Mouse (Mus musculus): Measurements from ENCODE around the gene Psmd5. TPM values are rescaled to one million over a fixed set of nuclear protein-coding genes. Genes with fewer than 3 reads are reported as not detected.
"Not testable (repeated sequence)": the region's sequence is repeated elsewhere in the genome, so short reads cannot be mapped to it uniquely, and the experiment has no call there.

The Psmd5 gene
- polyA plus RNA-seq, 1 experiment from 2014 or later: 104 TPM

DNA sequence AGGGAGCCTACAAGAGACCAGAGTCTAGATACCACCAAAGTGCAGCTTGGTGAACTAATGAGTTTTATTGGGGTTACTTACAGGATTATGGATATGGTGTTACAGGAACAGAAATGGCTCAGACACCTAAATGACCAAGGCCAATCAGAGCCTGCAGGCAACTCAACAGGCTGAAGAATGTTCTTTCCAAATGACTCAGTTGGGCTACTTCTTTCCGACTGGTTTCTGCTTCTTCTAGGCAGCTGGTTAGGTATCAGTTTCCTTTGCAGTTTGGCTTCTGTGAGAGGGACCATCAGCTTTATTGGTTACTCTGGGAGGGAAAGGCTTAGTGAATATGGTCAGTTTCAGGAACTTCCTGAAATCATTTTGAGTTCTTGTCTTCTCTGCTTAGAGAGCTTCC is 27.1 kb downstream of the Psmd5 start:
- Histone ChIP-seq H3K4me1 (replicated peaks) (no peaks in the 10 kb centered on the region), H3K4me3 (replicated peaks) (no peak overlapping the region), H3K9me3 (no peaks in the 10 kb centered on the region), H3K9ac (replicated peaks) (no peak overlapping the region), H3K36me3 (peaks cover 38% of the 10 kb centered on the region), H3K27ac (no peak overlapping the region), H3K4me2 (no peak overlapping the region), H3K27me3 (no peaks in the 10 kb centered on the region)
- WGBS: 81% methylated on average over 1 of the region's 1 CpGs
- no peak for ATAC-seq (ENCODE audit: insufficient number of reproducible peaks, insufficient read depth, low FRiP score, low TSS enrichment, low read depth)

GRCm38 (mm10) chr2:34843211-34843939 is 31.4 kb downstream of the Psmd5 start:
- Histone ChIP-seq H3K9ac (replicated peaks) (no peak overlapping the region), H3K4me2 (no peak overlapping the region), H3K9me3 (no peaks in the 10 kb centered on the region), H3K27ac (no peak overlapping the region), H3K27me3 (no peaks in the 10 kb centered on the region), H3K4me1 (replicated peaks) (no peaks in the 10 kb centered on the region), H3K4me3 (replicated peaks) (no peak overlapping the region), H3K36me3 (no peaks in the 10 kb centered on the region)
- WGBS: 81% methylated on average over 11 of the region's 11 CpGs
- no peak for ATAC-seq (ENCODE audit: insufficient number of reproducible peaks, insufficient read depth, low FRiP score, low TSS enrichment, low read depth)

GRCm38 (mm10) chr2:34841706-34842105 is 33.1 kb downstream of the Psmd5 start:
- H3K36me3 ChIP-seq: no peaks in the 10 kb centered on the region
- no peak for ATAC-seq (ENCODE audit: insufficient number of reproducible peaks, insufficient read depth, low FRiP score, low TSS enrichment, low read depth)
- H3K4me1 ChIP-seq (replicated peaks): no peaks in the 10 kb centered on the region
- H3K4me2 ChIP-seq: no peak overlapping the region
- 94% methylated on average over 8 of the region's 8 CpGs for WGBS
- no peak overlapping the region for H3K27ac ChIP-seq
- H3K9ac ChIP-seq (replicated peaks): no peak overlapping the region
- H3K4me3 ChIP-seq (replicated peaks): no peak overlapping the region
- H3K9me3 ChIP-seq: no peaks in the 10 kb centered on the region
- no peaks in the 10 kb centered on the region for H3K27me3 ChIP-seq

DNA sequence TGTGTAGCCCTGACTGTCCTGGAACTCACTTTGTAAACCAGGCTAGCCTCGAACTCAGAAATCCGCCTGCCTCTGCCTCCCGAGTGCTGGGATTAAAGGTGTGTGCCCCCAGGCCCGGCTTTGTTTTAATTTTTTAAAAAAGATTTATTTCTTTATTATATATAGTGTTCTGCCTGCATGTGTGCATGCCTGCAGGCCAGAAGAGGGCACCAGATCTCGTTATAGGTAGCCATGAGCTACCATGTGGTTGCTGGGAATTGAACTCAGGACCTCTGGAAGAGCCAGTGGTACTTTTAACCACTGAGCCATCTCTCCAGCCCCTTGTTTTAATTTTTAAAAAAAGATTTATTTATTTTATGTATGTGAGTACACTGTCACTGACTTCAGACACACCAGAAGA is 34.6 kb downstream of the Psmd5 start:
- not testable (repeated sequence) for H3K9me3 ChIP-seq; H3K4me1 ChIP-seq (replicated peaks); H3K9ac ChIP-seq (replicated peaks); H3K27ac ChIP-seq; ATAC-seq (ENCODE audit: insufficient number of reproducible peaks, insufficient read depth, low FRiP score, low TSS enrichment, low read depth); H3K4me2 ChIP-seq; H3K27me3 ChIP-seq; H3K4me3 ChIP-seq (replicated peaks); H3K36me3 ChIP-seq
- WGBS: 77% methylated on average over 5 of the region's 5 CpGs

- H3K4me3 ChIP-seq (replicated peaks): no peak overlapping the region
- H3K4me2 ChIP-seq: no peak overlapping the region
- no peaks in the 10 kb centered on the region for H3K9me3 ChIP-seq
- ATAC-seq (ENCODE audit: insufficient number of reproducible peaks, insufficient read depth, low FRiP score, low TSS enrichment, low read depth): no peak
- WGBS: 70% methylated on average over 3 of the region's 3 CpGs
- H3K27me3 ChIP-seq: no peaks in the 10 kb centered on the region
- no peak overlapping the region for H3K27ac ChIP-seq
- no peaks in the 10 kb centered on the region for H3K4me1 ChIP-seq (replicated peaks)
- no peak overlapping the region for H3K9ac ChIP-seq (replicated peaks)
- no peaks in the 10 kb centered on the region for H3K36me3 ChIP-seq
These were observed 39.1 kb downstream of the Psmd5 start for GRCm38 (mm10) chr2:34835669-34836068.

GRCm38 (mm10) chr2:34833624-34834023 is 41.1 kb downstream of the Psmd5 start:
- Histone ChIP-seq H3K4me3 (replicated peaks) (no peak overlapping the region), H3K36me3 (no peaks in the 10 kb centered on the region), H3K9ac (replicated peaks) (no peak overlapping the region), H3K27me3 (no peaks in the 10 kb centered on the region), H3K9me3 (no peaks in the 10 kb centered on the region), H3K4me2 (no peak overlapping the region), H3K27ac (no peak overlapping the region), H3K4me1 (replicated peaks) (no peaks in the 10 kb centered on the region)
- no peak for ATAC-seq (ENCODE audit: insufficient number of reproducible peaks, insufficient read depth, low FRiP score, low TSS enrichment, low read depth)
- WGBS: 85% methylated on average over 17 of the region's 17 CpGs

- not testable (repeated sequence) for H3K36me3 ChIP-seq; H3K9ac ChIP-seq (replicated peaks); ATAC-seq (ENCODE audit: insufficient number of reproducible peaks, insufficient read depth, low FRiP score, low TSS enrichment, low read depth); H3K27ac ChIP-seq; H3K27me3 ChIP-seq; H3K4me1 ChIP-seq (replicated peaks); H3K9me3 ChIP-seq; H3K4me2 ChIP-seq; H3K4me3 ChIP-seq (replicated peaks)
- 74% methylated on average over 11 of the region's 11 CpGs for WGBS
These were observed 41.9 kb downstream of the Psmd5 start, which contains the start of gene Gm34653 for GRCm38 (mm10) chr2:34832766-34833457. Gene Gm34653 (plus strand): TSS chr2:34833007.

- not testable (repeated sequence) for ATAC-seq (ENCODE audit: insufficient number of reproducible peaks, insufficient read depth, low FRiP score, low TSS enrichment, low read depth); H3K4me3 ChIP-seq (replicated peaks); H3K27me3 ChIP-seq; H3K9me3 ChIP-seq; H3K4me2 ChIP-seq; H3K9ac ChIP-seq (replicated peaks); H3K27ac ChIP-seq; H3K36me3 ChIP-seq; H3K4me1 ChIP-seq (replicated peaks)
- WGBS: 92% methylated on average over 17 of the region's 17 CpGs
These were observed 44.7 kb downstream of the Psmd5 start for GRCm38 (mm10) chr2:34830066-34830465.

DNA sequence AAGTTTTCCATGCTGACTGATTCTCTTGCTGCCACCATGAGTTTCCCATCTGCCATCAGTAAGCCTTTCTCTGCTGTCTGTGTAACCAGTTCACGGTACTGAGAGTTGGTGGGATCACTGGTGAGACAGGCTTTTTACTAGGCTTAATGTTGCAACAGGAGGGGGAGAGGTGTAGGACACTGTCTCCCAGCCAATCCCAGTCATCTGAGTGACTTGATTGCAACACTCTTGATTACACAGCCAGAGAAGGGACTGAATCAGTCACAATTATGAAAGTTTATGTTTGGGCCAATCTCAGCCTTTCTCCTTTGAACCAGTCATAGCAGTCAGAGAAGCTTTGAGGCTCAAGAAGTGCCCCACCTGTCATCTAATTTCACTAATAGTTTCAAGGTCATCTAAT is 46.7 kb downstream of the Psmd5 start:
- Histone ChIP-seq H3K27ac (no peak overlapping the region), H3K9ac (replicated peaks) (no peak overlapping the region), H3K27me3 (no peaks in the 10 kb centered on the region), H3K4me2 (no peak overlapping the region), H3K36me3 (no peaks in the 10 kb centered on the region; the same call in 1 of the 2 replicates), H3K9me3 (no peaks in the 10 kb centered on the region), H3K4me3 (replicated peaks) (no peak overlapping the region), H3K4me1 (replicated peaks) (peaks cover 19% of the 10 kb centered on the region)
- ATAC-seq (ENCODE audit: insufficient number of reproducible peaks, insufficient read depth, low FRiP score, low TSS enrichment, low read depth): no peak
- WGBS: 87% methylated on average over 1 of the region's 1 CpGs

- Histone ChIP-seq H3K27ac (no peak overlapping the region), H3K9ac (replicated peaks) (no peak overlapping the region), H3K36me3 (peaks cover 3% of the 10 kb centered on the region), H3K4me3 (replicated peaks) (no peak overlapping the region), H3K9me3 (no peaks in the 10 kb centered on the region), H3K4me2 (no peak overlapping the region), H3K27me3 (no peaks in the 10 kb centered on the region), H3K4me1 (replicated peaks) (peaks cover 19% of the 10 kb centered on the region)
- ATAC-seq (ENCODE audit: insufficient number of reproducible peaks, insufficient read depth, low FRiP score, low TSS enrichment, low read depth): no peak
- WGBS: 85% methylated on average over 4 of the region's 4 CpGs
These were observed 47.2 kb downstream of the Psmd5 start for GRCm38 (mm10) chr2:34827591-34827990.

- H3K9me3 ChIP-seq: no peaks in the 10 kb centered on the region
- H3K4me3 ChIP-seq (replicated peaks): peak overlapping the region; percentile 97
- H3K27me3 ChIP-seq: no peaks in the 10 kb centered on the region
- peak overlapping the region; percentile 84 for H3K4me2 ChIP-seq
- peak overlapping the region; percentile 83; the same call in 1 of the 2 replicates for H3K27ac ChIP-seq
- peaks cover 9% of the 10 kb centered on the region for H3K36me3 ChIP-seq
- WGBS: 37% methylated on average over 20 of the region's 21 CpGs
- no peak; the same call in 1 of the 2 replicates for ATAC-seq (ENCODE audit: insufficient number of reproducible peaks, insufficient read depth, low FRiP score, low TSS enrichment, low read depth)
- peaks cover 19% of the 10 kb centered on the region for H3K4me1 ChIP-seq (replicated peaks)
- peak overlapping the region; percentile 95 for H3K9ac ChIP-seq (replicated peaks)
These were observed 48.1 kb downstream of the Psmd5 start for GRCm38 (mm10) chr2:34826460-34827231.

All from limb, embryonic 12.5 days (tissue).